Mouse (Mus musculus): ENCODE data around the gene Gm7534. TPM values are rescaled to one million over a fixed set of nuclear protein-coding genes. Genes with fewer than 3 reads are reported as not detected.
A peak's percentile ranks its signal among the peaks of the same experiment; 100 is the strongest.

Gene Gm7534
- not detected in 2 replicates for polyA plus RNA-seq (2014; fragmentation: Nextera tagmentation; extraction: Ambion mirVana)

- 90% methylated on average over 4 of the region's 4 CpGs for WGBS
- H3K9ac ChIP-seq = no peak within 1 kb of the TSS
- no peak within 1 kb of the TSS for H3K27ac ChIP-seq
- no peak within 1 kb of the TSS for H3K4me2 ChIP-seq (replicated peaks)
- H3K36me3 ChIP-seq (replicated peaks; ENCODE audit: control insufficient read depth, insufficient read depth) = no peaks in the 10 kb centered on the region
- H3K27me3 ChIP-seq (ENCODE audit: control insufficient read depth, insufficient read depth, low read length) = no peaks in the 10 kb centered on the region
- no peak within 1 kb of the TSS for H3K4me3 ChIP-seq (replicated peaks; ENCODE audit: low read length)
- DNase-seq (ENCODE audit: low spot score) (no peak), ATAC-seq (ENCODE audit: low FRiP score) (no peak)
- H3K4me1 ChIP-seq (replicated peaks; ENCODE audit: control insufficient read depth, insufficient read depth, low read length) = no peaks in the 10 kb centered on the region
- H3K9me3 ChIP-seq (ENCODE audit: control insufficient read depth, low read length) = no peaks in the 10 kb centered on the region
Observed at GRCm38 (mm10) chr4:134202904-134203303, at the start of gene Gm7534. TSS of gene Gm7534 (minus strand) at chr4:134203004.

GRCm38 (mm10) chr4:134252131-134252910 lies 49.5 kb upstream of the Gm7534 start:
- DNase-seq (ENCODE audit: low spot score) = no peak
- peak overlapping the region; percentile 88 for H3K27ac ChIP-seq

GRCm38 (mm10) chr4:134251241-134252130 lies 48.7 kb upstream of the Gm7534 start:
- Histone ChIP-seq H3K4me1 (replicated peaks; ENCODE audit: control insufficient read depth, insufficient read depth, low read length) (peaks cover 30% of the 10 kb centered on the region), H3K4me3 (replicated peaks; ENCODE audit: low read length) (peak overlapping the region; percentile 61), H3K9me3 (ENCODE audit: control insufficient read depth, low read length) (no peaks in the 10 kb centered on the region), H3K4me2 (replicated peaks) (peak overlapping the region; percentile 88), H3K27me3 (ENCODE audit: control insufficient read depth, insufficient read depth, low read length) (peaks cover 83% of the 10 kb centered on the region), H3K27ac (peak overlapping the region; percentile 88), H3K9ac (peak overlapping the region; percentile 80), H3K36me3 (replicated peaks; ENCODE audit: control insufficient read depth, insufficient read depth) (no peaks in the 10 kb centered on the region)
- ATAC-seq (ENCODE audit: low FRiP score) = peak; percentile 42
- peak; percentile 78 for DNase-seq (ENCODE audit: low spot score)
- WGBS = under 1% methylated on average over 91 of the region's 91 CpGs

More at GRCm38 (mm10) chr4:134252131-134252910, 49.5 kb upstream of the Gm7534 start:
- WGBS = 3% methylated on average over 22 of the region's 22 CpGs
- ATAC-seq (ENCODE audit: low FRiP score) = no peak
- H3K36me3 ChIP-seq (replicated peaks; ENCODE audit: control insufficient read depth, insufficient read depth) = no peaks in the 10 kb centered on the region
- H3K9ac ChIP-seq = peak overlapping the region; percentile 80
- peak overlapping the region; percentile 61 for H3K4me3 ChIP-seq (replicated peaks; ENCODE audit: low read length)
- peaks cover 30% of the 10 kb centered on the region for H3K4me1 ChIP-seq (replicated peaks; ENCODE audit: control insufficient read depth, insufficient read depth, low read length)
- no peaks in the 10 kb centered on the region for H3K9me3 ChIP-seq (ENCODE audit: control insufficient read depth, low read length)
- H3K4me2 ChIP-seq (replicated peaks) = peak overlapping the region; percentile 88
- peaks cover 84% of the 10 kb centered on the region for H3K27me3 ChIP-seq (ENCODE audit: control insufficient read depth, insufficient read depth, low read length)

- peaks cover 36% of the 10 kb centered on the region for H3K4me1 ChIP-seq (replicated peaks; ENCODE audit: control insufficient read depth, insufficient read depth, low read length)
- H3K4me2 ChIP-seq (replicated peaks) = peak overlapping the region; percentile 88
- WGBS = 8% methylated on average over 10 of the region's 10 CpGs
- peaks cover 78% of the 10 kb centered on the region for H3K27me3 ChIP-seq (ENCODE audit: control insufficient read depth, insufficient read depth, low read length)
- H3K4me3 ChIP-seq (replicated peaks; ENCODE audit: low read length) = peak overlapping the region; percentile 61
- peak overlapping the region; percentile 88 for H3K27ac ChIP-seq
- ATAC-seq (ENCODE audit: low FRiP score) = no peak
- H3K36me3 ChIP-seq (replicated peaks; ENCODE audit: control insufficient read depth, insufficient read depth) = no peaks in the 10 kb centered on the region
- peak; percentile 34 for DNase-seq (ENCODE audit: low spot score)
- H3K9ac ChIP-seq = peak overlapping the region; percentile 80
- H3K9me3 ChIP-seq (ENCODE audit: control insufficient read depth, low read length) = no peaks in the 10 kb centered on the region
Observed at GRCm38 (mm10) chr4:134250930-134251240, 48.1 kb upstream of the Gm7534 start.

- H3K27ac ChIP-seq = 0 out of 2 replicates have a peak overlapping the region, but pooled peaks have one; percentile 88
- H3K9me3 ChIP-seq (ENCODE audit: control insufficient read depth, low read length) = no peaks in the 10 kb centered on the region
- peak overlapping the region; percentile 88 for H3K4me2 ChIP-seq (replicated peaks)
- ATAC-seq (ENCODE audit: low FRiP score) = no peak
- H3K27me3 ChIP-seq (ENCODE audit: control insufficient read depth, insufficient read depth, low read length) = peaks cover 73% of the 10 kb centered on the region
- peak overlapping the region; percentile 61 for H3K4me3 ChIP-seq (replicated peaks; ENCODE audit: low read length)
- DNase-seq (ENCODE audit: low spot score) = no peak
- peaks cover 37% of the 10 kb centered on the region for H3K4me1 ChIP-seq (replicated peaks; ENCODE audit: control insufficient read depth, insufficient read depth, low read length)
- H3K36me3 ChIP-seq (replicated peaks; ENCODE audit: control insufficient read depth, insufficient read depth) = no peaks in the 10 kb centered on the region
- H3K9ac ChIP-seq = peak overlapping the region; percentile 80
- 5% methylated on average over 27 of the region's 27 CpGs for WGBS
Observed at GRCm38 (mm10) chr4:134250116-134250929, 47.5 kb upstream of the Gm7534 start.

GRCm38 (mm10) chr4:134249651-134250050 lies 46.8 kb upstream of the Gm7534 start:
- peak overlapping the region; percentile 80 for H3K9ac ChIP-seq
- DNase-seq (ENCODE audit: low spot score) (peak; percentile 79), ATAC-seq (ENCODE audit: low FRiP score) (peak; percentile 49; the same call in 1 of the 2 replicates)
- peaks cover 40% of the 10 kb centered on the region for H3K4me1 ChIP-seq (replicated peaks; ENCODE audit: control insufficient read depth, insufficient read depth, low read length)
- 1% methylated on average over 30 of the region's 30 CpGs for WGBS
- H3K27me3 ChIP-seq (ENCODE audit: control insufficient read depth, insufficient read depth, low read length) = peaks cover 69% of the 10 kb centered on the region
- peak overlapping the region; percentile 88 for H3K4me2 ChIP-seq (replicated peaks)
- no peaks in the 10 kb centered on the region for H3K9me3 ChIP-seq (ENCODE audit: control insufficient read depth, low read length)
- peak overlapping the region; percentile 61 for H3K4me3 ChIP-seq (replicated peaks; ENCODE audit: low read length)
- no peaks in the 10 kb centered on the region for H3K36me3 ChIP-seq (replicated peaks; ENCODE audit: control insufficient read depth, insufficient read depth)
- no peak overlapping the region for H3K27ac ChIP-seq

- no peaks in the 10 kb centered on the region for H3K36me3 ChIP-seq (replicated peaks; ENCODE audit: control insufficient read depth, insufficient read depth)
- H3K27ac ChIP-seq = no peak within 1 kb of the TSS
- no peak for DNase-seq (ENCODE audit: low spot score)
- 64% methylated on average over 7 of the region's 7 CpGs for WGBS
- H3K27me3 ChIP-seq (ENCODE audit: control insufficient read depth, insufficient read depth, low read length) = peaks cover 41% of the 10 kb centered on the region
- peak within 1 kb of the TSS; percentile 98 for H3K4me2 ChIP-seq (replicated peaks)
- peaks cover 39% of the 10 kb centered on the region for H3K4me1 ChIP-seq (replicated peaks; ENCODE audit: control insufficient read depth, insufficient read depth, low read length)
- H3K4me3 ChIP-seq (replicated peaks; ENCODE audit: low read length) = peak within 1 kb of the TSS; percentile 85
- H3K9ac ChIP-seq = peak within 1 kb of the TSS; percentile 83
- H3K9me3 ChIP-seq (ENCODE audit: control insufficient read depth, low read length) = no peaks in the 10 kb centered on the region
- ATAC-seq (ENCODE audit: low FRiP score) = no peak
Observed at GRCm38 (mm10) chr4:134246719-134247258, 44.0 kb upstream of the Gm7534 start, which contains the start of gene Gm30191. TSS of gene Gm30191 (plus strand) at chr4:134246935.

- Histone ChIP-seq H3K9me3 (ENCODE audit: control insufficient read depth, low read length) (no peaks in the 10 kb centered on the region), H3K4me2 (replicated peaks) (peak overlapping the region; percentile 98), H3K27me3 (ENCODE audit: control insufficient read depth, insufficient read depth, low read length) (peaks cover 36% of the 10 kb centered on the region), H3K27ac (no peak overlapping the region), H3K4me3 (replicated peaks; ENCODE audit: low read length) (no peak overlapping the region), H3K4me1 (replicated peaks; ENCODE audit: control insufficient read depth, insufficient read depth, low read length) (peaks cover 35% of the 10 kb centered on the region), H3K36me3 (replicated peaks; ENCODE audit: control insufficient read depth, insufficient read depth) (no peaks in the 10 kb centered on the region), H3K9ac (no peak overlapping the region)
- WGBS = 21% methylated on average over 4 of the region's 4 CpGs
- DNase-seq (ENCODE audit: low spot score) (peak; percentile 57), ATAC-seq (ENCODE audit: low FRiP score) (peak; percentile 18; the same call in 1 of the 2 replicates)
Observed at GRCm38 (mm10) chr4:134246256-134246655, 43.5 kb upstream of the Gm7534 start.

All from hindbrain, embryonic 14.5 days (tissue).